In genomic region chr19:28573641-28574040, GRCm38 (mm10) we compare ENCODE assay signal across 18 mouse cellular contexts.
"Had no signal": no experiment of that assay in that cellular context is flagged by ENCODE, and none has a peak within 500 bp of the region (broad histone marks: within the 10 kb centered on the region; RNA-seq: fewer than 3 reads in every experiment).

No protein-coding gene starts in this region.

- H3K4me1 ChIP-seq: midbrain, embryonic 12.5 days; neural tube, embryonic 13.5 days; neural tube, embryonic 15.5 days had no signal

- ATAC-seq: midbrain, embryonic 16.5 days had no signal

- DNase-seq: lung, adult 18-20 months; lung, embryonic 14.5 days; lung, postnatal 10 days; lung, postnatal 4 days; midbrain, embryonic 14.5 days; retina, postnatal 1 day; right cerebral cortex, adult 18-20 months; right cerebral cortex, postnatal 25 days; right cerebral cortex, postnatal 4 days; spleen, adult 18-20 months; thymus, adult 18-20 months; thymus, postnatal 14 days; thymus, postnatal 36 days had no signal

- H3K36me3 ChIP-seq: midbrain, embryonic 12.5 days; neural tube, embryonic 13.5 days; neural tube, embryonic 15.5 days had no signal

- H3K4me3 ChIP-seq: midbrain, embryonic 12.5 days; myocyte; neural tube, embryonic 13.5 days; neural tube, embryonic 15.5 days had no signal

- H3K27ac ChIP-seq: midbrain, embryonic 12.5 days; neural tube, embryonic 13.5 days; neural tube, embryonic 15.5 days had no signal

- H3K9ac ChIP-seq: lung, embryonic 14.5 days; midbrain, embryonic 12.5 days; neural tube, embryonic 13.5 days; neural tube, embryonic 15.5 days had no signal

- H3K27me3 ChIP-seq: neural tube, embryonic 13.5 days had no signal

- H3K9me3 ChIP-seq: midbrain, embryonic 12.5 days; neural tube, embryonic 13.5 days; neural tube, embryonic 15.5 days had no signal

- H3K4me2 ChIP-seq: lung, embryonic 14.5 days; midbrain, embryonic 12.5 days; neural tube, embryonic 13.5 days; neural tube, embryonic 15.5 days had no signal
